Mouse (Mus musculus): ENCODE data around the gene Smarcd2.

Smarcd2 gene

GRCm38 (mm10) chr11:106272644-106273310 lies at the start of gene Smarcd2:
Gene Smarcd2 (minus strand): TSS chr11:106272972.
- DNase-seq (ENCODE audit: low spot score): peak; percentile 93

DNA sequence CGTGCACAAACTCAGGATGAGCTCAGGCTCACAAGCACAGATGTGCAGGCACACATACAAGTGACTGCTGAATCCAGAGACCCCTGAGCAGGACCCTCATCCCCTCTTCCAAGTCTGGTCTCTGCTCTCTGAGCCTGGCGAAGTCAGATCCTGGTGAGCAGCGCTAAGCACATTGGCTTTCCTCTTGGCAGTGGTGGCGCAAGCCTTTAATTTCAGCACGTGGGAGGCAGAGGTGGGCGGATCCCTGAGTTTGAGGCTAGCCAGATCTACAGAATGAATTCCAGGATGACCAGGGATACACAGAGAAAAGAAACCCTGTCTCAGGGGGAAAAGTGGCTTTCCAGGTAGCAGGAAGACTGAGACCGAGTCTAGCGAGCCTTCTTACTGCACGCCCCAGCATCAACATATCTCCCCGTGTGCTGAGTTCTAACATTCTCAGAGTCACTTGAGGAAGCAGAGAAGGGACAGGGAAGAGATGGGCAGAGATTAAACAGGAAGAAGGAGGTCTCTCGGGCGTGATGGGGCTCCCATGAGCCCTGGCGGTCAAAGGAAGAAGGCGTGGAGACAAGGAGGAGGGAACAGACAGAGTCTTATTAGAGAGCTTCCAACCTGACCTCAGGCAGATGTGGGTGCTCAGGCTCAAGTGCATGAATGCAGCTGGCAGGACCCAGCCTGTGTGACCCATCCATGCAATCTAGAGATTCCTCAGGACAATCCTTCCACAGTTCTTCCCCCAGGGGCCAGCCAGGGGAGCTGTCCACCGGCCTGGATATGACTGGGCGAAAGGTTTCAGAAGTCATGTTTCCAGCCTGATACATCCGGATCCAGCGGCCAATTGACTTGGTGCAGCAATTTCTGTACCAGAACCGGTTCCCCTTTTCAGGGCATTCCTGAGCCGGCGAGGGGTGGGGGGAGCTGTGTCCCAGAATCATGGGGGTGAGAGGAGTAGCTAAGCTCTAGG lies 45.9 kb upstream of the Smarcd2 start:
- peak; percentile 77 for DNase-seq (ENCODE audit: low spot score)

DNA sequence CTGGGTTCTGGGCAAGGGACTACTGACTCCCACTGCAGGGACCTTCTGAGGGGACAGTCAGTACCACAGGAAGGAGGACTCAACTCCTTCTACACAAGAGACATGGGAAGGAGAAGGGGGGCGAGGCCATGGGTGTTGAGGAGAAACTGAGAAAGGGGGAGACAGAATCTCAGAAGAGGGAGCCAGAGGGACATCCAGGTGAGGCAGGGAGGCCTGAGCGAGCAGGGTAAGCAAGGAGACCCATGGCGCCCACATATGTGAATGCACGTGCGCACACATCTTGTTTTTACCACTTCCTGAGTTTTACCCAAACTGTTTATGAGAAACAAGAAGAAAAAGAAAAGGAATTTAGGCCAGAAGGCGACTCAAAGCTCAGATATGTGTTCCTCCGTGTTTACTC lies 45.0 kb upstream of the Smarcd2 start:
- DNase-seq (ENCODE audit: low spot score): no peak

DNA sequence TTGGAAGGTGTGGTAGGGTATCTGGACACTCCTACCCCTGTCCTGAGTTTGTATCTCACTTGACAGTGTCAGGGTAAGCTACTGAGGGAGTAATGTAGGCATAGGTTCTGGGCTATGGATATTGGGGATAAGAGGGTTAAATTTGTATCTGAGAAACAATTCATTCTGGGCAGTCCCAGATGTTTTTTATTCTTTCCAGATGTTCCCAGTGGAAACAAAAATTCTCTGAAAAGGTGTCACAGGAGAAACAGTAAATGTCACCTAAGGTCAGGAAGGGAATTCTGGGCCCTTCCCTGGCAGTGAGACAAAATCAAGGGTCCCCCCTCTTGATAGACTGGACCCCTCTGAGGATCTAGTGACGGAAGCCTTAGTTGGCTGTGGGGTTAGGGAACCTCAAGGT lies 43.6 kb upstream of the Smarcd2 start:
- DNase-seq (ENCODE audit: low spot score): no peak

GRCm38 (mm10) chr11:106314333-106314812 lies 41.6 kb upstream of the Smarcd2 start, which contains the start of gene Cd79b:
Gene Cd79b (minus strand): TSS chr11:106314762.
- DNase-seq (ENCODE audit: low spot score): no peak

DNA sequence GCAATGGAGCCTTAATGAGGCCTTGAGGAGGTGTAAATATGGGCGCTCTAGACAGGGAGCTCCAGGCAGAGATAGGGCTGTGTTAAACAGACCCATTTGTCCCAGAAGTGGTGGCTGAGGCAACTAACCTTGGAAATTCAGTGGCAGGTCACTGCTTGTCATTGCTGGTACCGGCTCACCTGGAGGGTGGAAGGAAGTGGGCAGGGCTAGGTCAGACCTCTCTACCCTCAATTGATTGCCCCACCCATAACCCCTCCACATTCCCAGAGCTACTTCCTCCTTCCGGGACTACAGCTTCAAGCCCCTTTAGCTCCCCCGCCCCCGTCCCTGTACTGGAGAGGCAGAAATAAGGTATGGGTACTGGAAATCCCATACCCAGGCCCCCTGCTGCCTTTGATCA lies 40.8 kb upstream of the Smarcd2 start:
- no peak for DNase-seq (ENCODE audit: low spot score)

DNA sequence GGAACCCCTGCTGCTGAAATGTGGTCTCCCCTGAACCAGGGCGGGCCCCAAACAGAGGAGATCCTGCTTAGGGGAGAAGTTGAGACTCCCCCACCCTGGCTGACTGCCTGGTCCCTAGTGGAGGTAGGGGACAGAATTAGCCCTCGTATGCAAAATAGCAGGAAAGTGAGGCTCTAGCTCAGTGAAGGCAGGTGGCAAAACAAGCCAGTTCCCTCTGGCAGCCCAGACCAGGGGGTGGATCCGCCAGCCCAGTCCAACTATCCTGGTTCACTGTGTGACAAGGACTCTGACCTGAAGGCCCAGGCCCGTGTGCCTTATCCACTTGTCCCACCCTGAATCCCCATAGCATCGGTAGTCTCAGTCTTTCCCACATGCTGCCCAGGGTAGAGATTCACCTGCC lies 37.4 kb upstream of the Smarcd2 start:
- no peak for DNase-seq (ENCODE audit: low spot score)

- DNase-seq (ENCODE audit: low spot score): no peak
Measured at GRCm38 (mm10) chr11:106308162-106308561, 35.4 kb upstream of the Smarcd2 start.

DNA sequence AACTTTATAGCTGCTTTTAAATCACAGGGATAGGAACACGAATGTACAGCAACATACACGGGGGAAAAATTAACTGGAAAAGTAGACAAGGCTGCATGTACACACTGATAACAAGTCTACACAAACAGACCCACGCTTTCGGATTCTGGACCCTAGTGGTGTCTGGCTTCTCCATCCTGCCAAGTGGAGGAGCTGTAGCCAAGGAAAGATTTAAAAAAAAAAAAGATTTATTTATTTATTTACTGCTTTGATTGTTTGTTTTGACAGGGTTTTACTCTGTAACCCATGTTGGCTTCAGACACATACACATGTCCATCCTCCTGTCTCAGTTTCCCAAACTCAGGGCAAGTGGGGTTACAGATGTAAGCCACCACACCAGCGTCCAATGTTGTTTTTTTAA lies 34.7 kb upstream of the Smarcd2 start:
- no peak for DNase-seq (ENCODE audit: low spot score)

DNA sequence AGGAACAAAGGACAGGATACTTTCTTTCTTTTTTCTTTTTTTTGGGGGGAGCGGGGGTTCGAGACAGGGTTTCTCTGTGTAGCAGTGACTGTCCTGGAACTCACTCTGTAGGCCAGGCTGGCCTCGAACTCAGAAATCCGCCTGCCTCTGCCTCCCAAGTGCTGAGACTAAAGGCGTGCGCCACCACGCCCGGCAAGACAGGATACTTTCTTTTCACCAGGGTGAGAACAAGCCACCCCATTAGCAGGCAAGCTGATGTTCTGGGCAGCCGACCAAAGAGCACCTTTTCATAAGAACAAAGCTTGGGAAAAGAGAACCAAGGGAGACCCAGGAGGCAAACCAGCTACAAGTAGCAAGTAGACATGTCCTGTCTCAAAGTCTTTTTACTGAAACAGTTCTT lies 34.0 kb upstream of the Smarcd2 start:
- DNase-seq (ENCODE audit: low spot score): no peak

- no peak for DNase-seq (ENCODE audit: low spot score)
Measured at GRCm38 (mm10) chr11:106306065-106306385, 33.3 kb upstream of the Smarcd2 start.

- DNase-seq (ENCODE audit: low spot score): no peak
Measured at GRCm38 (mm10) chr11:106305348-106306064, 32.7 kb upstream of the Smarcd2 start.

DNA sequence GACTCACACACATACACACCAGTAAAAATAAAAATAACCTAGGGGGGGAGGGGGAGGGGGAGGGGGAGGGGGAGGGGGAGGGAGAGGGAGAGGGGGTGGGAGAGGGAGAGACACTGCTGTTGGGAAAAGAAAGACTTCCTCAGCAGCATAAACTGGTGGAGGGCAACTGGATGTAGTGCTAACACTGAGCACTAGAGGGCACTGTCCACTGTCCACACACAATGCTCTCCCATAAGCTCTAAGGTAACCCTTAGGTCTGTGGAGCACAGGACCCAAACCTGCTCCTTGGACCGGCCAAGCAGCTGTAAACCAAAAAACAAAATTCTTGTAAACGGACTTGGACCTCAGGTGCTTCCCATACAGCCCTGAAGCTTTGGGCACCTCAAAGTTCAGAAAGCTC lies 29.9 kb upstream of the Smarcd2 start:
- DNase-seq (ENCODE audit: low spot score): peak; percentile 71

GRCm38 (mm10) chr11:106301765-106302164 lies 29.0 kb upstream of the Smarcd2 start, which contains the start of gene Gh:
Gene Gh (minus strand): TSS chr11:106301865.
- DNase-seq (ENCODE audit: low spot score): no peak

- peak; percentile 19 for DNase-seq (ENCODE audit: low spot score)
Measured at GRCm38 (mm10) chr11:106291861-106292260, 19.1 kb upstream of the Smarcd2 start.

DNA sequence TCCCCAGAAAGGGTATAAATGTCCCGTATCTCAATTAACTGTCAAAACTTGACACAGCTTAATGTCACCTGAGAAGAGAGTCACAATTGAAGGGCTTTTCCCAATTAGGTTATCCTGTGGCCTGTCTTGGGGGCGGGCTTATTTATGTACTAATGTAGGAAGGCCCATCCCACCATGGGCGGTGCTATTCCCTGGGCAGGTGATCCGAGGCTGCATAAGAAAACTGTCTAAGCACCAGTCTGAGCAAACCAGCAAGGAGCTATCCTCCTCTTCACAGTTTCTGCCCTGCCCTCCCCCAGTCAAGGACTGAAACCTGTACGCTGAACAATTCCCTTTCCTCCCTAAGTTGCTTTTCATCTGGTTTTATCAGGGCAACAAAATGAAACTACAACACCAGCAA lies 17.6 kb upstream of the Smarcd2 start:
- DNase-seq (ENCODE audit: low spot score): no peak

DNA sequence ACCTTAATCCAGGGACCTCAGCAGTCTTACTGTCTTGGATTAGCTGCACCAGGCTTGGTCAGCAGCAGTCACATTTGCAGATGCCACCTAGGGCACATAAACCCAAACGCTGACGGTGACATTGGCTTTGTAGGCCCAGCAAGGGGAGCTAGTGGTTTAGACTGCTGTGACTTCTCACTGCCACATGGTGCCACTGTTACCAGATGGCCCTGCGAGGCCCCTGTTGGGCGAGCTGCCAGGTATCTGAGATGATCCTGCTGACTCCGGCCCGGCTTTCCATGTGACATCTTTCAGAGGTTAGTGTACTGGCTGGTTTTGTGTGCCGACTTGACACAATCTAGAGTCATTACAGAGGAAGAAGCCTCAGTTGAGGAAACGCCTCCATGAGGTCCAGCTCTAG lies 16.6 kb upstream of the Smarcd2 start:
- peak; percentile 90 for DNase-seq (ENCODE audit: low spot score)

DNA sequence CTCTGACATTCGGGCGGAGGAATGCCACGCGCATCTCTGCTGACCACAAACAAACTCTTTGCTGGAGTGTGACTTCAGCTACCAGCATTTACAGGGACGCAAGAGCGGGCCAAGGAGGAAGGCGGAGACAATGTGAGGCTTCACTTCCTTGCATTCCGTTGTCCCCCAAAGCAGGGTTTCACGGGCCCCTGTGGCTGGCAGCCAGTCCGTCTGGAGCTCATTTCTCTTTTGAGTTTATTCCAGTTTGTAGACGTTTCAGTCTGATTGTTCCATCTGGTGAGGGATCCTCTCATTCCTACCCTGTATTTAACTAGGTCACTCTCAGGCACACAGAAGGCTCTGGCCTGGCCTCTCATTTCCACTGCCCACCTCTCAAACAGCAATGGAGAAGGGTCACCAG lies 14.2 kb upstream of the Smarcd2 start:
- DNase-seq (ENCODE audit: low spot score): no peak

DNA sequence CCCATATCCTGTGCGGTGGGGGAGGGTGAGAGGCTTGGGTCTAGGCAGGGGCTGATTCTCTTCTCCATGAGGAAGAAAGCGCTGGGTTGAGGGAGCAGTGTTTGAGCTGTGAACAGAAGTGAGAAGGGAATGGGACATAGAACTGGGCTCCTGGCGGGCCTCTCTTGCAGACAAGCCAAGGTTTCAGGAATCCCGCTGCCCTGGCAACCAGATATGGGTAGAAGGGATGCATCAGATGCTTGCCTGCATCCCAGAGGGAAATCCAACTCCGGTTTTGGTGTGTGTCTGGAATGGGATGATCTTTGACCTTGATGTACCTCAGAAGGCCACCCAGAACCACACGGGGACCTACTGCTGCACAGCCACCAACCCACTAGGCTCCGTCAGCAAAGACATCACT lies 13.4 kb upstream of the Smarcd2 start:
- no peak for DNase-seq (ENCODE audit: low spot score)

DNA sequence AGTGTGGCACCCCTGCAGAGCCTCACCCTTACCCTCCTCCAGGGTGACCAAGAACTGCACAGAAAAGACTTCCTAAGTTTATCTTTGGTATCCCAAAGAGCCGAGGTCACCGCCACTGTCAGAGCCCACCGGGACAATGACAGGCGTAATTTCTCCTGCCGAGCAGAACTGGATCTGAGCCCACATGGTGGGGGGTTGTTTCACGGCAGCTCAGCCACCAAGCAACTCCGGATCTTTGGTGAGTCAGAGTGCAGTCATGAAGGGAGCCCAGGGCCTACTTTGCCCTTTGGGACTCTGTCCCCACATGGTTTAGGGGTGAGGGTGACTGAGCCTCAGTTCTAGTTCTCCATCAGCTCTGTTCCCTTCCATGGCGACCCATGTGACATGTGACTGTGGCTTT lies 11.4 kb upstream of the Smarcd2 start:
- no peak for DNase-seq (ENCODE audit: low spot score)

- DNase-seq (ENCODE audit: low spot score): no peak
Measured at GRCm38 (mm10) chr11:106283371-106283770, 10.6 kb upstream of the Smarcd2 start.

- DNase-seq (ENCODE audit: low spot score): no peak
Measured at GRCm38 (mm10) chr11:106282452-106282851, 9.7 kb upstream of the Smarcd2 start.

DNA sequence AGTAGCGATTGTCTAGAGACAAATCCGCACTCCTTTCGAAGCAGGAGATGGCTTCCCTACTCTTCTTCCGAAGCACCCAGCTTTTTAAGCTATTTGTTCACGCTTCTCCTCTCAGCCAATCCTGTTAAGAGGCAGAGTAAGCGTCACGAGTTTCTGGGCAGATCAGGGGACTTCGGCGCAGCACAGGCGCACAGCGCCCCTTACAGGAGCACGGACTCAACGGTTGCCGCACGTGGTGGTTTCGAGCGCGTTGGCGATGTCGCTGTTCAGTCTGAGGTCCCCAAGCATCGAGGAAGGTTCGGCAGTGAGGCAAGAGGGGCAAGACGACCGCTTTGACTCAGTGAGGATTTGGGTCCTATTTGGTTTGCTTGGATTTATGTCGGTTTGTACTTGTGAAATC lies 3.7 kb upstream of the Smarcd2 start, which contains the start of gene Tcam1:
Gene Tcam1, plus strand, starts transcription at position 219 of the 400 bp plus-strand sequence.
- no peak for DNase-seq (ENCODE audit: low spot score)
